Mouse (Mus musculus) v-Abl transformed pro-B cells (cell line): Measurements from ENCODE around the gene Adipor2.
"Not testable (repeated sequence)": the region's sequence is repeated elsewhere in the genome, so short reads cannot be mapped to it uniquely, and the experiment has no call there.

ENCODE experiments used
- in situ Hi-C, 2 experiments: fragments of 400-800 bp; cut with MboI; formaldehyde crosslinking; loops; one replicate each; pipeline ENCODE4 v1.15.1; 2025; ENCODE audit not compliant: unreplicated experiment in 2 of 2

Gene Adipor2

DNA sequence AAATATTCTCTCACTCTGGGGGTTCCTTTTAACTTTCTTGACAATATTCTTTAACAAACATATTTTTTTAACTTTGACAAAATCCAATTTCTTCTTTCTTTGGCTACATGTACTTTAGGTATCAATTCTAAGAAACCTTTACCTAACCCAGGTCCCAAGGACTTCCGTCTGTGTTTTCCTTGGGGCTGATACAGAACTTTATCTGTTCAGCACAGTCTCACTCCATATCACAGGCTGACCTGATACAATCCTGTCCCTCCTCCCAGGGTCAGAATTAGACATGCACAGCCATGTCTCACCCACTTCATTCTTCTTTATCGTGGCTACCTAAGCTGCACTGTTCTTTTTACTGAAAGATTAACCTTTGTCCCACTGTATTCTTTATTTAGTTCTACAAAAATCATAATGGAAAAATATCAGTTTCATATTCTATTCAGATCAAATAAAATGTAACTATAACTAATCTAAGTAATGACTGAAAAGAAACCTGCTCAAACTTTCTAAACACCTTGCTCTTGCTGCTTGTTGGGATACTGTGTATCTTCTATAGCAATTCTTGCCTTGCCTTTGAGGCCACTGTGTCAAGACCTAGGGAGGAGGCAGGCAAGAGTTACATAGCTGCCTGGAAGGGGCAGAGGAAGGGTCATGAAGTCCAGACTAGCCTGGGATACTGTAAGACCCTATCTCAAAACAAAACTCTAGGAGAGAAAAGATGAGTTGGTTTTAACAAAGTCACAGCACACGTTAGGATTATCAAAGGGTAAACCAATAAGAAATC, 56.4 kb downstream of the Adipor2 start:
- in situ Hi-C loops = no loop called here

DNA sequence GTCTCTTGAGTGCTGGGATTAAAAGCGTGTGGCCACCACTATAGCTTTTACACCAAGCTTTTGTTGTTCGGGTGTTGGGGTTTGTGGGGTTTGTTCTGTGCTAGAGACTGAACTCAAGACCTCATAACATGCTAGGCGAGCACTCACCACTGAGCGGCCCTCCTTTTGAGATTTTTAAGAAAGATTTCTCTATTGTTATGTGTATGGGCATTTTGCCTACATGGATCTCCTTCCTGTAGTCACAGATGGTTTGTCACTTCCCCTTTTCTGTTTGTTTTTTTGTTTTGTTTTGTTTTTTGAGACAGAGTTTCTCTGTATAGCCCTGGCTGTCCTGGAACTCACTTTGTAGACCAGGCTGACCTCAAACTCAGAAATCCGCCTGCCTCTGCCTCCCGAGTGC, 57.3 kb downstream of the Adipor2 start:
- in situ Hi-C loops = not testable (repeated sequence)

DNA sequence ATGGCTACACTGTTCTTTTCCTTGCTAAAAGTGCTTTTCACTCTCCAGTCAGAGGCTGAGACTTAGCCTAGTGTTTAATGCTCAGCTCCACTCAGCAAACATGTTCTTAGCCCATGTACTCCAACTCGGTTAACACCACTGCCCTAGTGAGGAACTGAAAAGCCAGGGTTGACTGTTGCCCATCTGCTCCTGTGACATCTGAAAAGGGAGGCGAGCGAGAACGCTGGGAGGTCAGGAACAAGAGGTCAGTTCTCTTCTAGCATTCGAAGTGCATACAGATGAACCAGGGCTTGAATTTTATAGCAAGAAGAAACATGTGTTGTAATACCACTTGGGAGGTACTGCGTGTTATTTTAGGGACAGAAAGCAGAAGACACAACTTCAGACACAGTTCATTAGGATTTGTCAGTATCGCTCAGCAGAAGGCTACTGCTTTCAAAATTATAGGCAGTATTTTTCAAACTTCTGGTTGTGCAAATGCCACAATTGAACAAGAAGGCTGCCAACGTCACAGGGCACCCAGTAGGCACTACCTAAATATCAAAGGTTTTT, 59.4 kb downstream of the Adipor2 start:
- in situ Hi-C loops = no loop called here

DNA sequence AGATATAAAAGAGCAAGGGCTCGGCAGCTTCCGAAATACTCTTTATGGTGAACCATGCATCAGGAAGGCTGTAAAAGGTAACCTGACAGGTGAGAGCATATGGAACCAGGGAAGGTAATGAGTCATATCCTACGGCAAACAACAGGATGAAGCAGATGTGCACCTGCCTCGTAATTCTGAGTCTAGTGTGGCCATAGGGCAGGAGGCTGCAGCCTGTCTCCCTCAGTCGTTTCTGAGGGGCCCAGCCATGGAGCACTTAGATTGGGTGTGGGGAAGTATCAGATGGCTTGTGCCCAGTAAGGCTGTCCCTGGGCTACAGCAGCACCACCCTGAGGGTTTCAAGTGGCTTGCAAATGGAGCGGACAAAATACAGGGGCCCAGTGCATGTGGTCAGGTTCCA, 65.0 kb downstream of the Adipor2 start:
- in situ Hi-C loops = loop anchor here (5.0 kb wide), 2 partner anchors 35 to 75 kb away; no protein-coding TSS in a partner anchor

DNA sequence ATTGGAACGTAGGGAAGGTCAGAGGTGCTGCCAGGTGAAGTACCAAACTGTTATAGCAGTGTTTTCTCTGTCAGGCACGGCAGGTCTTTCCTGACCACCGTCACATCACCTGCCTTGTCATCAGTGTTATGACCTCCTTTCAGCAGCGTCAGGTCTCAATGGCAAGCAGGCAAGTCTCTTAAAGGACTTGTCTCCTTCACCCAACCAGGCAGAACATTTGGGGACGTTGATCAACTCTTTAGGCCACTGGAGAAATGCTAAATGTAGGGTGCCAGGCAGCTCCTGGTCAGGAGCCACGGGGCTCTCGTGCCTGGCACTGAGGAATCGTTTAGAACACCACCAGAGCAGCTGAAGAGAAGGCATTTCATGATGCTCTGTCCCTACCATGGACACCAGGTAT, 65.8 kb downstream of the Adipor2 start:
- in situ Hi-C loops = loop anchor here (5.0 kb wide), 2 partner anchors 36 to 76 kb away; no protein-coding TSS in a partner anchor

DNA sequence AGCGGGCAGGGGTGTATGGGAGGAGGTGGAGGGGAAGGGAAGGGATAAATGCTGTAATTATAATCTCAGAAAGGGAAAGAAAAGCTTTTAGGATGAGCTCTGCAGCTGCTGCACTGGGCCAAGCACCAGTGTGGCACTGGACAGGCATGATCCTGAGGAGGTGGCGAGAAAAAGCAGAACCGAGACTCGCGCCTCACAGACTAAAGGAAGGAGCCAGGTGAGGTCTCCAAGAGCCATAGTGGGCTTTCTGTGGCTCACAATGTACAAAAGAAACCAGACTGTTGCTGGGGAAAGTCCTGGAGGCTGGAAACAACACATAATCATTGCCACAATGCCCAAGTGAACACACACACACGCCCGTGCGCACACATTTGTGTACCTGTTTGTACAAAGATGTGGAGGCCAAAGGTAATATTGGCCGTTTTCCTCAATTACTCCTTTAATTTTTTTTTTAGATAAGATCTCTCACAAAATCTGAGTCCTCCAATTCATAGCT, 66.8 kb downstream of the Adipor2 start:
- in situ Hi-C loops = loop anchor here (5.0 kb wide), 2 partner anchors 37 to 77 kb away; no protein-coding TSS in a partner anchor

DNA sequence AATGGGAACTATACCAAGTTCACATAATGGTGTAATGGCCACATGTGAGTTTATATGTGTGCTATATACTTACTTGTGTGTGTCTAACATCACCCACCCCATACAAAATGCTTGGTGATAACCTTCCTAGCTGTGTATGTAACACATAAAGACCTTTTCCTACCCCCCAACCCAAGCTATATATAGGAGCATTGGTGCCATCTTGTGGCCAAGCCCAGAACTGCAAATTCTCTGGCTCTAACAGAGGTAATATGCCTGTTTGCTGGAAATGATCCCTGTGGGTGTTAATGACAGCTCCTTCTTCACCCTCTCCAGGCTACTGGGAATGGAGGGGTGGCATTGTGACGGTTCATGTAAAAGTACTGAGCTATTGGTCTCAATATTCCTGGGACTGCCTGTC, 69.3 kb downstream of the Adipor2 start:
- in situ Hi-C loops = loop anchor here (5.0 to 25.0 kb wide), 3 partner anchors 126 to 1161 kb away; partner anchors contain the start of genes Bms1 (in 1 of the 2) and Ret (in 1 of the 2)

DNA sequence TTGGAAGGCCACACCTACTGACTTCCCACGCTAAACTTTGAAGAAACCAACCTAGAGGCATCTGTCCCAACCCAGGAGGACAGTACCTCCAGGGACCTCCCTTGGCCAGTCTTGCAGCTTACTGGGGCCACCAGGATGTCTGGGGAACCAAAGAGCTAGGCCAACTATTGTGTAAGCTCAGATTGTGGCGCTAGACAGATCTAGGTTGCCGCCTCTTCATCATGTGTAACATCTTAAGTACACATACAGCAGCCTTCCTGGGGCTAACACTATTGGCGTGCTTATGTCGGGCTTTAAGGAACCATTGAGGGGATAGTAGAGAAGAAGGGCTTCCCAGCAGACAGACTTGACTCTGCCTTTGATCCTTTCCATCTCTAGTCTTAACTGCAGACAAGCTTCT, 69.7 kb downstream of the Adipor2 start:
- in situ Hi-C loops = loop anchor here (5.0 to 25.0 kb wide), 3 partner anchors 126 to 1161 kb away; partner anchors contain the start of genes Bms1 (in 1 of the 2) and Ret (in 1 of the 2)

DNA sequence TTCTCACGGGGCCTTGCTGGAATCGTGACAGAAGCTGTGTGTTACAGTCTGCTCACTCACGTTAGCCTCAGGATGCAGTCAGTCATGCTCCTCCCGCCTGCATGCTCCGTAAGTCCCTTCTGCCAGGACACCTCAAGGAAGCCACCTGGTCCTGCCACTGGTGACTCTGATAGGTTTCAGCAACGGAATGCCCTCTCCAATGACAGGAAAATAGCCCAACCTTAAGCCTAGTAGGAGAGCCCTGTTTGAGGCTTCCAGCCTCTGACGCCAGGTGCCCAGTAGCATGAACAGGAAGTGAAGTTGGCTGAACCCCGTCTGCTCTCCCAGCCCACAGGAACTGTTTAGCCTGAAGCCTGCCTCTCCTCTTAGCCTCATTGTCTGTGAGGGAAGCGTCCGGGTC, 71.2 kb downstream of the Adipor2 start:
- in situ Hi-C loops = loop anchor here (5.0 to 25.0 kb wide), 3 partner anchors 124 to 1159 kb away; partner anchors contain the start of genes Bms1 (in 1 of the 2) and Ret (in 1 of the 2)

DNA sequence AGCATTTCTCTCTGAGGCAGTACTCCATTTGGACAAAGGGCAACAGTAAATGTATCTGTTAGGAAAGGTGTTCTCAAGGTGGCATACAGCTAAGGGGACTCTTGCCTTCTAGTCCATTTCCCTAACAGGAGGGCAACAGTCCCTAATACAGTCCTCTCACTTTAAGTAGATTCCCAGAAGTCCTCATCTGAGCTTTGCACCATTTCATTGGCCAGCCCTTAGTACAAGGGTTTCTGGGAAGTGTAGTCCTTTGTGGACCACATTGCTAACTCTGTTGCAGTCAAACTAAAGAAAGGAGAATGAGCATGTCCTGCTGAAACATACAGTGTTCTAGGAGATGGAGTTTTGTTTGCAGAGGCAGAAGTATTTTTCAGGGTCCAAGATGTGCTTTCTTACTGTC, 76.1 kb downstream of the Adipor2 start:
- in situ Hi-C loops = loop anchor here in 1 of 2 experiments (25.0 kb wide), 2 partner anchors 929 to 1154 kb away; partner anchors contain the start of genes Bms1 and Ret

DNA sequence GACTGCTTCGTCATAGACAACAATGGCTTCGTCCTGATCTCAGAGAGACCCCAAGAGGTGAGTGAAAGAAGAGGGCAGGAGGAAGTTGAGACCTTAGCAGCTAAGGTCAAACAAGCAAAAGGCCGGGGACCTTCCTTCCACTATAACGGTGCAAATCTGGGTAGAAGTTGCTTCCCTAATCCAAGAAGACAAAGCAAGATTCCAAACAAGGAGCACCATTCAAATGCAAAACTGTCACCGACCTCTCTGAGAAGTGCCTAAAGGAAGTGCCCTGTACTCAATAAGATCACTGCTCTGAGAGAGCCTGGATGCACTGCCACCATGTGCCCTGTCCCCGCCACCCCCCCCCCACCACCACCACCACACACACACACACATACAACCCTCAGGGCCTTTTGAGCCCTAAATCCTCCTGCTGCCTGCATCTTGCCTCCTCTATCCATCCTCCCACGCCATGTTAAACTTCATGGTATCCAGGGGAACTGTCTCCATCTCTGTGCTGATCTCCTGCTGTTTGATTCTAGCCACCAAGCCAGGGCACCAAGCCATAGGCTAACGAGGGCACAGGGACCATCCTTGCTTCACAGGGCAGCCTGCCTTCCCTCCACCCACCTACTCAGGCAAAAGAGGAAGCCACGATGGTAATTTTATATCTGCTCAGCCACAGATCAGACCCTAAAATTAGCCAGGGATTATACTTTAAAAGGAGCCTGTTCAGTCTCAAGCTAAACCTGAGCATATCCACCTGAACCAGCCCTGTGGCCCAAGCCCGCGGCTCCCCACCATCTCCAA, 79.2 kb downstream of the Adipor2 start:
- in situ Hi-C loops = loop anchor here in 1 of 2 experiments (25.0 kb wide), 2 partner anchors 926 to 1151 kb away; partner anchors contain the start of genes Bms1 and Ret

DNA sequence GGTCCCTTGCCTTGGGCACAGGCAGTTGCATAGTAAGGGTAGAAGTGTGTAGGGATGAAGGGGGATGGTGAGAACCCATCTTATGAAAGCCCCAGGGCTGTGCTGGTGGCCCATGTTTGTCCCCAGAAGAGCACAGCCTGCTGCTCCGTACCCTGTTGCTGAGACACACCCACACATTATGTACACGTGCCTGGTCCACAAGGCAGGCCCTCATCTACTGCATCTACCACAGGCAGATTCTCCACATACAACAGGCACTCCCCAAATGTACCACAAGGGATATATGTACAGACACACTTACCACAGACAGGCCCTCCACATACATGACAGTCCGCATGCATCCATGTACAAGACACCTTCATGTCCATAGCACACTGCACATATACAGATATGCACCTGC, 80.2 kb downstream of the Adipor2 start:
- in situ Hi-C loops = loop anchor here in 1 of 2 experiments (25.0 kb wide), 2 partner anchors 925 to 1150 kb away; partner anchors contain the start of genes Bms1 and Ret

DNA sequence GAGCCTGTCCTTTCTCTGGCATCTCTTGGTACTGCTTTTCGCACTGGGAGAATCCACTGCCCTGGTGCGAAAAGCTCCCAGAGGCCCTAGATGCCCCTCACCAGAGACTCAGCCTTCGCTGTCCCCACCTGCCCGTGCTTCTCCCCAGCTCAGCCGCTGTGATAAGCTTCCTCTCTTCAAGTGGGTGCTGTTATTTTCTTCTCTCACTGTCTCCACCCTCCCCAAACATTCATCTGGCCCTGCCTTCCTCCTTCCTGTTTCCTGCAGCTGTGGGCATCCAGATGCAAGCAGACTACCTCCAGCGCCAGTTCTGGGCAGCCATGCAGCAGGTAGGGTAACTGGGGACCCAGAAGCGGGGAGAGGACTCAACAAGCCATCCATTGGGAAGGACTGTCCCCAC, 81.4 kb downstream of the Adipor2 start:
- in situ Hi-C loops = loop anchor here in 1 of 2 experiments (25.0 kb wide), 2 partner anchors 924 to 1149 kb away; partner anchors contain the start of genes Bms1 and Ret

DNA sequence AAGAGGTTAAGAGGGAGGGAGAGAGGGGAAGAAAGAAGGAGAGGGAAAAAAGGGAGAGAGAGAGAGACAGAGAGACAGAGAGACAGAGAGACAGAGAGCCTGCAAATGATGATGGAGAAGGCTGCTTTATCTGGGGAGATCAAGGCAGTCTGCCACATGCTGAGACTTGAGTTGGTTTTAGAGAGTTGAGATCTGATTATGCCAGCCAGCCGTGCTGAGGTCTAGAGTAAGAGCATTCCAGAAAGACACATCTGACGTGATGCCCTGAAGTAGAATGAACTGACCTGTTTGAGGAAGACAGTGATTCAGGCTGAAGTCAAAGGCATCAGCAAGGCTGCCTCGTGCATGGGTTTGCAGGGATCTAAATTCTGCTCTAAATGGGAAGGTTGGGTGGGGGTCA, 83.7 kb downstream of the Adipor2 start:
- in situ Hi-C loops = loop anchor here in 1 of 2 experiments (25.0 kb wide), 2 partner anchors 922 to 1147 kb away; partner anchors contain the start of genes Bms1 and Ret

DNA sequence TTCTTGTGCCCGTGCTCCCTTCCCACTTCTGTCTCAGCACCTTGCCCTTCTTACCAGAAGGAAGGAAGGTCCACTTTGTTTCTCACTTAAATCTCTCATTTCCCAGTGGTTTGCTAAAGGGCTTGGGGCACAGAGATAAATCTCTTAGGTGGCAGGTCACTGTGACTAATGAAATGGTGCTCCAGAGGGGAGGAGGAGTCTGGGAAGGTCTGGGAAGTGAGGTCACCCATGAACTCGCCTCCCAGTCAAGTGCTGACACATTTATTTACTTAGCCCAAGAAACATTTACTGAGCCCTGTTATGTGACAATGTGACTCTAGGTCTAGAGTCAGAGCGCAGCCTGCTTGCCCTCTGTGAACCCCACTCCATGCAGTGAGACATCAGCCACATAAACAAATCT, 84.3 kb downstream of the Adipor2 start:
- in situ Hi-C loops = loop anchor here in 1 of 2 experiments (25.0 kb wide), 2 partner anchors 921 to 1146 kb away; partner anchors contain the start of genes Bms1 and Ret

DNA sequence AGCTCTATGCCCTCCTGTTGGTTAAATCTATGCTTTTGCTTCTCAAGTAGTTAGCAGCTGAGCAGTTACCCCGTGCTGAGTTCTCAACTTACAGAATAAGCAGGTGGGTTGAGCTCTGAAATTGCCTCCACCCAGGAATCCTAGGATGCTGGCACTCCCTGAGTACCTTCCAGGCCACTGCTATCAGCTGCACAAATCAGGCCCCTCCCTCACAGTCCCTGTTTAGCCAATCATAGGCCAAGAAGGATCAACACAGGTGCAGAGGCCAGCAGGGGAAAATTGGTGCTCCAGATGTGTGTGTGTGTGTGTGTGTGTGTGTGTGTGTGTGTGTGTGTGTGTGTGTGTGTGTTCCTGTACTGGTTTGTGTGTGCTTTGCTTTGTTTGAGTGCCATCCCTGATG, 85.4 kb downstream of the Adipor2 start:
- in situ Hi-C loops = loop anchor here in 1 of 2 experiments (25.0 kb wide), 2 partner anchors 920 to 1145 kb away; partner anchors contain the start of genes Bms1 and Ret

DNA sequence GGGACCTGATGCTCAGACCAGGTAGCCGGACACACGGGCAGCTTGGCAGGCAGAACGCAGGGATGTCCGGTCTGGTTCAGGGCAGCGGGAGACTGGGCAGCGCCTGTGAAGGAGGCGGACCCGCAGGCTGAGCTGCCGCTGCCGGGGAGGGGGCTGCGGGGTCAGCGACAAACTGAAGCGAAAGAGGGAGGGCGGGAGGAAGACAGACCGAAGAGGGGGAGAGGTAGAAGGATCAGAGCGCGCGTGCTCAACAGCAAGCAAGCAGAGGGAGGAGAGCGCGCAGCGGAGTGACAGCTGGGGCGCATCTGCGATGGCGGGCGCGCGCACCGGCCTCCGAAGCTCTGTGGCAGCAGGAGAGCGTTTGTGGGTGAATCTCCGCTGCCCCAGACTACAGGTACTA, 87.0 kb downstream of the Adipor2 start, which contains the start of gene Lrtm2:
Gene Lrtm2 (minus strand): TSS at position 261 of the 400 bp plus-strand sequence.
- in situ Hi-C loops = loop anchor here in 1 of 2 experiments (25.0 kb wide), 2 partner anchors 918 to 1143 kb away; partner anchors contain the start of genes Bms1 and Ret

DNA sequence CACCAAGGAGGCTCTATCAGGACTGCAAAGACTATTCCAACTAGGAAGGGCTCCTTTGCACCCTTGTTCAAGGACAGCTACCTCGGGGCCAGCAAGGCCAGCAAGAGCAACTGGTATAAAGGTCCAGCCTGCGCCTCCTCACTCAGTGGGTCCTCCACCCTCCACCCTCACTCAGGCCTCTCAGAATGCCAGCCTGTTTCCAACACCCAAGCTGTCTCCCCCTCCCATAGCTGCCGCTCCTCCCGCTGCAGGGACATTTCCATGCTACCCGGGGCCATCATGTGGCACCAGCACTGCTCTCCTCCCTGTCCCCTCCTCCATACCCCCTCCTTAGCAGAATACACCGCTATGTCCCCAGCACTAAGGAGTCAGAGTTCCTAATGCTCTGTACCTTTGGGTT, 87.6 kb downstream of the Adipor2 start:
- in situ Hi-C loops = loop anchor here in 1 of 2 experiments (25.0 kb wide), 2 partner anchors 918 to 1143 kb away; partner anchors contain the start of genes Bms1 and Ret

DNA sequence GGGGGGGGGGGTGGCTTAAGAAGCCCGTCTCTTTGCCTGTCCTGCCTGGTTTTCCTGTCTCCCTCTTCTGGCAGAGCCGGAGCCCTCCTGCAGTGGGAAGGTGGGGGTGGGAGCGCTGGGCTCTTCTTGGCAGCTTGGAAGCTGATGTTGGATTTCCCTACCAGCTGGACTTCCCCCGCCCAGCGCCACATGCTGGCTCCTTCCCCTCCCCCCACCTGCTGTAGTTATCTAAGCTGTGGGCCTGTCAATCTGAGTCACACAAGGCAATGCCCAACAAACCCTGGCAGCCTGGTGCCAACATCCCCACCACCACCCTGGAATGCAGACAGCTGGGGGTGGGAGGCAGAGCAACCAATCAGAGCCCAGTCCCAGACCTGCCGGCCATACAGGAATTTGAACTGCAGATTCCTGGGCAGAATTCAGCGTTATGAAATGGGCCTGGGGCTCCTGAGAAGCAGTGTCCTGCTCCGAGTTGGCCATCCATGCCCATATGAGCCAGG, 88.2 kb downstream of the Adipor2 start:
- in situ Hi-C loops = loop anchor here in 1 of 2 experiments (25.0 kb wide), 2 partner anchors 917 to 1142 kb away; partner anchors contain the start of genes Bms1 and Ret
